Mouse (Mus musculus): ENCODE results near the gene Ccdc124. TPM values are rescaled to one million over a fixed set of nuclear protein-coding genes. Genes with fewer than 3 reads are reported as not detected.

Gene Ccdc124
- polyA plus RNA-seq, 1 experiment from 2014 or later, result 183 TPM

DNA sequence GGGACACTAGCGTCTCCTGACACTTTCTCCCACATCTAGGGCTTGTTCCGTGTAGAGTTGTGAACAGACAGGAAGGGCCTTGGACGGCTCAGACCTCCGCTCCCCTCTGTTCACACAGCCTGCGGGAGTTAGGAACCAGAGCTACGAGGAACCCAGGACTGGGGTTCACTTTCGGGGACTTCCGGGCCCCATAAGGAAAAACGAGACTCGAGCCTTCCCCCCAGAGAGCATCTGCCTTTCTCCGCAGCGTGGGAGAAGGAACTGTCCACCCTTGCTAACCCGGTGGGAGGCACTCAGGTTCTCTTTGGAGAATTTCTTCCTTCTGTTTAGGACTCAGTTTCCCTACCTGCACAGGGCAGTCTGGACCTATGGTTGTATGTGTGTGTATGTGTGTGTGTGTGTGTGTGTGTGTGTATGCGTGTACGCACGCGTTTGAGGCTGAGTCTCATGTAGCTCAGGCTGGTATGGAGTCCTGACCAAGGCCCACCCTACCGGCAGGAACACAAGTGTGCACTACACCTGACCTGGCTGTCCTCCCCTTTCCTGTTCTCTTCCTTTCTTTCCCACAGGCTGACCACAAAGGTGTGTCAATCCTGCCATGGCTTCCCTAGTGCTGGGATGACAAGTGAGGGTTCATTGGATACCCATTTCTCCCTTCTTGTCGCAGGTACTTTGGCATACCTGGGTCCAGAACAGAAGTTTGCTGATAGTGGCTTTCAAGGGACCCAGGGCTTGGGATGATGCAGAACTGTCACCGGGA is 19.3 kb upstream of the Ccdc124 start:
- peaks cover 71% of the 10 kb centered on the region for H3K27me3 ChIP-seq (ENCODE audit: low read depth, poor library complexity, severe bottlenecking)
- peak; percentile 54 for DNase-seq (ENCODE audit: low spot score)

DNA sequence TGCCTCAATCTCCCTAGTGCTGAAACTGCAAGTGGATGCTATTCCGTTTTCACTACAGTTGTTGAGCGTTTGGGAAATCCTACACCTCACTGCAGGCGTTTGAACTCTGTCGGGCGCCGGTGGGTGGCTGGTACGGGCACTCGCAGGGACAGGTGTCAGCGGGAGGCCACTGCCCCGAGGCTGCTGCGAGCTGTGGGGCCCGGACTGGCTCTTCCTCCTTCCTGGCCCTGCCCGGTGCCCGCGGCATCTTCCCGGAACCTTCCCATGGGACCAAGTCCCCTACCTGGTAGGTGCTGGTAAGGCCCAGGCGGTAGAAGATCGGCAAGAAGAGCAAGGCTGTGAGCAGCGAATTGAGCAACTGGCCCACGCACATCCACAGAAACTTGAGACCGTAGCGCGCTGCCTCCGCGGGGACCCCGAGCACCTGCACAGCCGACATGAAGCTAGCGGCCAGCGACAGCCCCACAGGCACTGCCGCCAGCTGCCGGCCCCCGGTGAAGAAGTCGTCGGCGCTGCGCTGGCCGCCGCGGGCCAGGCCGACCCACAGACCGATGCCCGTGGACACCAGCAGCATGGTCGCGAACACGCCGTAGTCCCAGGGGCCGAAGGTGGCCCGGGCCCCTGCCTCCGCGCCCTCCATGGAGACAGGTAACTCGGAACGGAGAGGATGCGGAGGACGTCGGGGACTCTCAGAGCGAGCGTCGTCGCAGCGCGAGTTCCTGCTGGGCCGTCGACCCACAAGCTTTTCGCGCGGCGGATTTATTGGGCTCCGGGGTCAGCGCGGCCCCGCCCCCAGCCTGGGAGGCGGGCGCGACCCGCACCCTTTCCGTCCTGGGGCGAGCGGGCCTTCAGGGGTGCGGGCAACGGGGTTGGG is 18.5 kb upstream of the Ccdc124 start, which contains the start of gene Slc5a5:
Slc5a5 (minus strand) TSS at position 736 of the 874 bp plus-strand sequence.
- DNase-seq (ENCODE audit: low spot score), result peak; percentile 57

More for the DNA sequence above, 19.3 kb upstream of the Ccdc124 start:
- Histone ChIP-seq H3K27ac (replicated peaks) (no peak overlapping the region), H3K9me3 (replicated peaks) (no peaks in the 10 kb centered on the region), H3K4me1 (peaks cover 35% of the 10 kb centered on the region), H3K36me3 (peaks cover 35% of the 10 kb centered on the region), H3K4me3 (peak overlapping the region; percentile 46)
- WGBS, result 30% methylated on average over 20 of the region's 20 CpGs

DNA sequence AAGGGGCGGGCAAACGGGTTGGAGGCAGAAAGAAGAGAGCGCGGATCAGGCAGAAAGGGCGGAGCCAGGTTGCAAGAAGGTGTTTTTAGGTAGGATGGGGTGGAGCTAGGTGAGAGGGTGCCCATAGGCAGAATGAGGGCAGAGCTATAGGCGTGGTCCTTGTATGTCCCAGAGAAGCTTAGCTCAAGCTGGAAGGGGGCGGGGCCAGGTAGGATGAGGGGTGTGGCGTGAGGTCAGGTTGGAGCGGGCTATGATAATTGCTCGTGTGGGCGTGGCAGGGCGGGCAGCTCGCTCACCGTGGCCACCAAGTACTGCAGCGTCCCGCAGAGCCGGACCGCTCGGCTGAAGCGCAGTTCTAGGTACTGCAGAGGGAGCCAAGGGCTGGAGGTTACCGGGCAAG is 17.6 kb upstream of the Ccdc124 start:
- peaks cover 44% of the 10 kb centered on the region for H3K4me1 ChIP-seq
- no peaks in the 10 kb centered on the region for H3K9me3 ChIP-seq (replicated peaks)
- H3K27ac ChIP-seq (replicated peaks), result no peak overlapping the region
- H3K36me3 ChIP-seq, result peaks cover 35% of the 10 kb centered on the region
- 4% methylated on average over 21 of the region's 21 CpGs for WGBS
- peaks cover 77% of the 10 kb centered on the region for H3K27me3 ChIP-seq (ENCODE audit: low read depth, poor library complexity, severe bottlenecking)
- DNase-seq (ENCODE audit: low spot score), result no peak
- H3K4me3 ChIP-seq, result 0 out of 2 replicates have a peak overlapping the region, but pooled peaks have one; percentile 9

More for the DNA sequence above, 18.5 kb upstream of the Ccdc124 start, which contains the start of gene Slc5a5:
- WGBS, result 2% methylated on average over 80 of the region's 80 CpGs
- Histone ChIP-seq H3K36me3 (peaks cover 35% of the 10 kb centered on the region), H3K4me1 (peaks cover 43% of the 10 kb centered on the region), H3K27me3 (ENCODE audit: low read depth, poor library complexity, severe bottlenecking) (peaks cover 73% of the 10 kb centered on the region), H3K27ac (replicated peaks) (0 out of 2 replicates have a peak within 1 kb of the TSS, but pooled peaks have one; percentile 33), H3K4me3 (peak within 1 kb of the TSS; percentile 46), H3K9me3 (replicated peaks) (no peaks in the 10 kb centered on the region)

DNA sequence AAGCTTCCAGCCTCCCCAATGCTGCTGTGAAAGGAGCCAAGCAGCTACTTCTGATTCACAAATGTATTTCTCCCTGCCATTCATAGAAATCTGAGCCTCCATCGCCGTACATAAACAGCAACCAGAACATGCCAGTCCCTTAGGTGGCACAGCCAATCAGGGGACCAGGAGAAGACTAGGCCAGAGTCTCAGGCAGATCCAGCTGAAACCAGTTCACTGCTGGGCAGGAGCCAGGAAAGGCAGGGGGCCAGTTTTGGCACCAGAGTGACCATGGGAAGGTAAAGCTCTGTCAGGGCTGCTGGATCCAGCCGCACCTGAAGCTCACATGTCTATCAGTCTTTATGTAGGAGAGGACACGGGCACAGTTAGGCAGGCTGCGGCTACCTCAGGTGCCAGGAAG is 16.9 kb upstream of the Ccdc124 start:
- H3K36me3 ChIP-seq, result peaks cover 28% of the 10 kb centered on the region
- H3K4me1 ChIP-seq, result peaks cover 37% of the 10 kb centered on the region
- no peak for DNase-seq (ENCODE audit: low spot score)
- no peaks in the 10 kb centered on the region for H3K9me3 ChIP-seq (replicated peaks)
- 94% methylated on average over 5 of the region's 5 CpGs for WGBS
- H3K27me3 ChIP-seq (ENCODE audit: low read depth, poor library complexity, severe bottlenecking), result peaks cover 83% of the 10 kb centered on the region
- no peak overlapping the region for H3K27ac ChIP-seq (replicated peaks)
- H3K4me3 ChIP-seq, result 0 out of 2 replicates have a peak overlapping the region, but pooled peaks have one; percentile 2

DNA sequence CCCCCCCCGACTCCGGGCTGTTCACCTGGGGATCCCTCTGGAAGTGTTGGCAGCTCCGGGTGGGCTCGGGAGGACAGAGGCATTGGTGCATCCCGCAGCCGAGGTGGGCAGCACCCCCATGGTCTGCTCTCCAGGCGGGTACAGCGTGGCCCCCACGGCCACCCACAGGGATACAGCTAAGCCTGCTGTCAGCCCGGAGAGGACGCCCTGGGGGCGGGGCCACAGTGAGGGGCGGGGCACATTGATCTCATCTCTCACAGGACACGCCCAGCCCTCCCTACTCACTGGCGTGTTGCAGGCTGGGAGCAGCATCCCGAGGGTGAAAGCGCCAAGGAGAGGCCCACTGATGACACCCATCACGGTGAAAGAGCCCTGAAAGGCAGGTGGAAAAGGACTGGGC is 13.9 kb upstream of the Ccdc124 start:
- H3K4me1 ChIP-seq, result peaks cover 26% of the 10 kb centered on the region
- no peaks in the 10 kb centered on the region for H3K9me3 ChIP-seq (replicated peaks)
- H3K36me3 ChIP-seq, result no peaks in the 10 kb centered on the region
- WGBS, result 8% methylated on average over 18 of the region's 18 CpGs
- H3K27ac ChIP-seq (replicated peaks), result 0 out of 2 replicates have a peak overlapping the region, but pooled peaks have one; percentile 49
- peaks cover 65% of the 10 kb centered on the region for H3K27me3 ChIP-seq (ENCODE audit: low read depth, poor library complexity, severe bottlenecking)
- peak overlapping the region; percentile 41 for H3K4me3 ChIP-seq
- peak; percentile 60 for DNase-seq (ENCODE audit: low spot score)

DNA sequence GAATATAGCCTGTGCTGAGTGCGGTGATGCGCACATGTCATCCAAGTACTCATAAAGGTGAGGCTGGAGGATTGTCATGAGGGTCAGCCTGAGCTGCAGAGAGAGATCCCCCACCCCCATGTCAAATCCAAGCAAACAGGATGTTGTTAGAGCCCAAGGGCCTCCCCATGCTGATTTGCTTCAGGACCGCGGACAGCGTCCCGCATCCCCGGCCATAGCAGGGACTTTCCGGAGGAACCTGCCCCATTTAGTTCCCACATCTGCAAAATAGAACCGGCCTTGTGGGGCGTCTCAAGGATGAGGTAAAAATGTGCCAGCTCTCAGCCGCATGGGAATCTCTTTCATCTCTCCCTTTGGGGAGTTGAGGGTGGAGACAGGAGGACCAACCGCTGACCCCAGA is 11.9 kb upstream of the Ccdc124 start:
- H3K4me1 ChIP-seq, result peaks cover 14% of the 10 kb centered on the region
- DNase-seq (ENCODE audit: low spot score), result no peak
- no peak overlapping the region for H3K4me3 ChIP-seq
- H3K36me3 ChIP-seq, result no peaks in the 10 kb centered on the region
- WGBS, result 17% methylated on average over 12 of the region's 12 CpGs
- H3K27me3 ChIP-seq (ENCODE audit: low read depth, poor library complexity, severe bottlenecking), result peaks cover 45% of the 10 kb centered on the region
- H3K27ac ChIP-seq (replicated peaks), result no peak overlapping the region
- no peaks in the 10 kb centered on the region for H3K9me3 ChIP-seq (replicated peaks)

DNA sequence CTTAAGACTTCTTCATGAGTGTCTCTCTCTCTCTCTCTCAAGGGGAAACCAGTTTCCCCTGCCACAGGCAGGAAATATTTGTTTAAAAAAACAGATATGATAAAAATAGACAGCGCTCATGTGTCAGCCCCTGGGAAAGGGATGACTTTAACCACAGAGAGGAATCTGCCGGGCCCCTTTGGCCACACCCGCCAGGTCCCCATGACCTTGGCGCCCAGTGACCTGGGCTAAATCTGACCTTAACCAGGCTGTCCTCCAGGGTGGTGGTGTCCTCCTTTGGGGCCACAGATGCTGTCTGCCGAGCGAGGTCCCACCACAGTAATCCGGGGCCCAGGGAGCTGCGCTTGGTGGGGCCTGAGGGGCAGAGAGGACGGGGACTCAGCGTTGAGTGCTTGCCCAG is 10.9 kb upstream of the Ccdc124 start:
- DNase-seq (ENCODE audit: low spot score), result no peak
- no peaks in the 10 kb centered on the region for H3K36me3 ChIP-seq
- H3K27ac ChIP-seq (replicated peaks), result no peak overlapping the region
- WGBS, result 90% methylated on average over 10 of the region's 10 CpGs
- no peaks in the 10 kb centered on the region for H3K9me3 ChIP-seq (replicated peaks)
- H3K4me3 ChIP-seq, result no peak overlapping the region
- peaks cover 35% of the 10 kb centered on the region for H3K27me3 ChIP-seq (ENCODE audit: low read depth, poor library complexity, severe bottlenecking)
- H3K4me1 ChIP-seq, result peaks cover 24% of the 10 kb centered on the region

DNA sequence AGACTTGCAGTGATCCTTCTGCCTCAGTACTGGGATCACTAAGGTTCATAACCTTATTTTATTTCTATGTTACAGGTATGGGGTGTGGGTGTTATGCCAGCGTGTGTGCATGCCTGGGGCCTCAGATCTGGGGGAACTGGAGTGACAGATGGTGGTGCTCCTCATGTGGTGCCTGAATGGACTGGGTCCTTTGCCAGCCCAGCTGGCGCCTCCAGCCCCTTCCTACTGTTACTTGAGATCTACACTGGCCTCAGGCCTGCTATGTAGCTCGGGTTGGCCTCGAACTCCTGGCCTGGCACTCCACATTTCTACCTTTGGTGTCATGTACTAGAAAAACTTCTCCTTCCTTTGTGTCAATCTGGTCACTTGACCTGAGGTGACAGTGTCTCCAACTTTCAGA is 10.5 kb upstream of the Ccdc124 start:
- Histone ChIP-seq H3K4me3 (no peak overlapping the region), H3K27ac (replicated peaks) (no peak overlapping the region), H3K4me1 (peaks cover 29% of the 10 kb centered on the region), H3K27me3 (ENCODE audit: low read depth, poor library complexity, severe bottlenecking) (peaks cover 30% of the 10 kb centered on the region), H3K9me3 (replicated peaks) (no peaks in the 10 kb centered on the region), H3K36me3 (no peaks in the 10 kb centered on the region)
- 95% methylated on average over 4 of the region's 4 CpGs for WGBS
- no peak for DNase-seq (ENCODE audit: low spot score)

DNA sequence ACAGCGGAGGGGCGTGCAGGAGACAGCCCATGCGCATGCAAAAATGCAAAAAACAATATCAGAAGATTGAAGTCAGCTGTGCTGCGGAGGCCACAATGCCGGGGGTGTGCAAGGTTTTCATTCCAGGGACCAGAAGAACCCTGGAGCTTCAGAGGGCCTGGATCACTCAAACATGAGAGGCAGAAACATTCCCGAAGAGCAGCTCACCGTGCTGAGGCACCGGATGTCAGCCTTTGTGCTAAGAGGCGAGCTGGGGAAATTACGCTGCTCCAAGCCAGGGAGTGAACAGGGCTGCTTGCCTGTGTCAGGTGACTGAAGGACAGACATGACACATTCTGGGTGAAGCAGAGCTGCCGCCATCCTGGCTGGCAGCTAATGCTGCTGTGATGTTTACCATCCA is 6.8 kb upstream of the Ccdc124 start:
- peak overlapping the region; percentile 50; the same call in 1 of the 2 replicates for H3K27ac ChIP-seq (replicated peaks)
- DNase-seq (ENCODE audit: low spot score), result no peak
- no peaks in the 10 kb centered on the region for H3K36me3 ChIP-seq
- H3K4me1 ChIP-seq, result peaks cover 23% of the 10 kb centered on the region
- H3K9me3 ChIP-seq (replicated peaks), result no peaks in the 10 kb centered on the region
- 36% methylated on average over 11 of the region's 11 CpGs for WGBS
- H3K4me3 ChIP-seq, result no peak overlapping the region
- 0 out of 2 replicates have a peak, but pooled peaks cover 6% of the 10 kb centered on the region for H3K27me3 ChIP-seq (ENCODE audit: low read depth, poor library complexity, severe bottlenecking)

DNA sequence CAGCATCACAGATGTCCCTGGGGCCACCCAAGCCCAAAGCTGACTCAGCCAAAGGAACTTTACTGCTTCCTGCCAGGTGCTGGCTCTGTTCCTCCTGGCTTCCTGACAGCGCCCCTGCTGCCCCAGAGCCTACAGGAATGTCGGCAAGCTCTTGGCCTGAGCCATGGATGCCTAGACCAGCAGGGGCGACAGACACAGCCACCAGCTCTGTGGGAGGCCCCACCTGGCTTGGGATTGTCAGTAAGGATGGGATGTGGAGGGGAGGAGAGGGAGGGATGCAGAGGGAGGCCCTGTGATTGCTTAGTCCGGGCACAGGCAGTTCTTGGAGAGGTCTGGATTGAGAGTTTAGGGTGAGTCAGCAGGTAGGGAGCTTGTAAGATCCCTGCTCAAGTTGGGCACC is 6.4 kb upstream of the Ccdc124 start:
- Histone ChIP-seq H3K4me3 (0 out of 2 replicates have a peak overlapping the region, but pooled peaks have one; percentile 8), H3K4me1 (peaks cover 23% of the 10 kb centered on the region), H3K36me3 (no peaks in the 10 kb centered on the region), H3K27ac (replicated peaks) (peak overlapping the region; percentile 50; the same call in 1 of the 2 replicates), H3K27me3 (ENCODE audit: low read depth, poor library complexity, severe bottlenecking) (0 out of 2 replicates have a peak, but pooled peaks cover 2% of the 10 kb centered on the region), H3K9me3 (replicated peaks) (no peaks in the 10 kb centered on the region)
- no peak for DNase-seq (ENCODE audit: low spot score)
- WGBS, result 8% methylated on average over 4 of the region's 4 CpGs

DNA sequence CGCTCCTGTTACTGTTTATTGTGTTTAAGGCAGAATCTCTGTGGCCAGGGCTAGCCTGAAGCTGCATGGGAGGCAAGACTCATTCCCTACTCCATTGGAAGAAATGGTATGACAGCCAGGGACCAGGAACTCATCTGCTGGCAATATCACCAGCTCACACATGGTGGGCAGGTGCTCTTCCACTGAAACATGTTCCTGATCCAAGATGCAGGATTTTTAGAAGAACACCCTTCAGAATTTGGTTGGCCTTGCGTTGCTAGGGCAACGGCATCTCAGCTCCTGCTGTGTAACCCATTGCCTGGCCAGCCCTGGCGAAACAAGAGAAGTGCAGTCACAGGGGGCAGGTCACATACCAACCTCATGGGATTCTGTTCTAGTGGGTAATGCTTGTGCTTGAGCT is 5.8 kb upstream of the Ccdc124 start:
- Histone ChIP-seq H3K27me3 (ENCODE audit: low read depth, poor library complexity, severe bottlenecking) (no peaks in the 10 kb centered on the region), H3K4me1 (peaks cover 23% of the 10 kb centered on the region), H3K27ac (replicated peaks) (no peak overlapping the region), H3K36me3 (no peaks in the 10 kb centered on the region), H3K4me3 (0 out of 2 replicates have a peak overlapping the region, but pooled peaks have one; percentile 8), H3K9me3 (replicated peaks) (no peaks in the 10 kb centered on the region)
- 47% methylated on average over 4 of the region's 4 CpGs for WGBS
- no peak for DNase-seq (ENCODE audit: low spot score)

DNA sequence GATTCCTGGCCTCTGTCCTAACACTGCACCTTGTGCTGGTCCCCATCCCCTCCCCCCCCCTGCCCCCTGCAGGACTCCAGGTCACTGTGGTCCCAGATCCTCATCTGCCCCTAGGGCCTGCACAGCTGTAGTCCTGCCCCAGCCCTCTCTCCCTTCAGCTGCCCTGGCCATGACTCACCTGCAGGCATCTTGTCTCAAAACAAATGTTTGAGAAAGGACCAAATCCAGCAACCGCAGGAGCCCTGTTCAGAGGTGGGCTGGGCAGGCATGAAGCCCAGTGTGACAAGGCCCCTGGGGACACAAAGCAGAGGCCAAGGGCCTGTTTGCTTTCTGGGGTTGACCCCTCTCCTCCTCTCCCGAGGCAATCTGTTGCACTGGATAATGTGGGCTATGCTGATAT is 4.4 kb upstream of the Ccdc124 start:
- whole genome bisulfite sequencing, result 57% methylated on average over 2 of the region's 2 CpGs
- no peak for DNase-seq (ENCODE audit: low spot score)
- Histone ChIP-seq H3K27ac (replicated peaks) (0 out of 2 replicates have a peak overlapping the region, but pooled peaks have one; percentile 23), H3K36me3 (no peaks in the 10 kb centered on the region), H3K27me3 (ENCODE audit: low read depth, poor library complexity, severe bottlenecking) (no peaks in the 10 kb centered on the region), H3K4me1 (peaks cover 30% of the 10 kb centered on the region), H3K4me3 (no peak overlapping the region), H3K9me3 (replicated peaks) (no peaks in the 10 kb centered on the region)

Measured in midbrain, embryonic 10.5 days (tissue).